Mouse (Mus musculus) kidney, adult 2 months (tissue): ENCODE measurements at regions not wholly inside any gene's neighbourhood (a gene's known extent, or its start where the extent isn't known, plus 50 kb on each side); places are given as distances from the start of the nearest gene placed in this dataset.

ENCODE experiments used
- CTCF ChIP-seq: fragments of 200-500 bp; conservative IDR thresholded peaks from 2 replicates; pipeline ENCODE4 v1.5.1; 2011; ENCODE audit warnings: low read depth, mild to moderate bottlenecking, control low read depth, low read length, moderate library complexity, mixed read lengths; ENCODE audit not compliant: insufficient read depth, insufficient read length
- POLR2A ChIP-seq: fragments of 200-500 bp; IDR thresholded peaks from one replicate; pipeline ENCODE4 v1.6.1; 2011; ENCODE audit warnings: low read depth, low read length, control low read depth

DNA sequence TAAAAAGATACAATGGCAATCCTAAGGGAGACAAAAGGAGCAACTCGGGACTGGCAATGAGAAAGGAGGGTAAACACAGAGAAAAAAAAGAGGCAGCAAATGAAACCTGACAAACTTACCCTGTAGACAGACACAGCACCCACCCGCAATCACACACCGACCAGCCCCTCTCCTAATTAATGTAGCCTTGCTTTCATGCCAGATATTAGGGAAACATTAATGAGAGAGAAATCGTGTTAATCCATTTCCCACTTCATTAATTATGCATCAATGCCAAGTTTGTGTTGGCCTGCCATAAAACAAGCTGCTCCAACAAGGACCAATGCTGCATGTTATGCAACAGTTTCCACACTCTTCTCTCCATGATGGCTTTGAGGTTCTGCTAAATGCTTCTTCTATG, 59.9 kb upstream of the S1pr1 start:
- TF ChIP-seq POLR2A = no peak
- no peak for TF ChIP-seq CTCF
